Mouse (Mus musculus) bone marrow macrophage, adult 2 months (primary cell): ENCODE data around the gene Hmox1.

ENCODE experiments used
- CTCF ChIP-seq: IDR thresholded peaks from 2 replicates; pipeline ENCODE4 v1.5.1; 2012; ENCODE audit warnings: low read depth, mild to moderate bottlenecking, low read length, moderate library complexity
- POLR2A ChIP-seq: IDR thresholded peaks from 2 replicates; pipeline ENCODE4 v1.6.1; 2012; ENCODE audit warnings: mild to moderate bottlenecking, low read depth, low read length, borderline replicate concordance

GRCm38 (mm10) chr8:75070297-75070696 is 23.1 kb upstream of the Hmox1 start:
- TF ChIP-seq CTCF: no peak
- no peak for TF ChIP-seq POLR2A
